Mouse (Mus musculus): ENCODE measurements at regions not wholly inside any gene's neighbourhood (a gene's known extent, or its start where the extent isn't known, plus 50 kb on each side); places are given as distances from the start of the nearest gene placed in this dataset.
A peak's percentile ranks its signal among the peaks of the same experiment; 100 is the strongest.

DNA sequence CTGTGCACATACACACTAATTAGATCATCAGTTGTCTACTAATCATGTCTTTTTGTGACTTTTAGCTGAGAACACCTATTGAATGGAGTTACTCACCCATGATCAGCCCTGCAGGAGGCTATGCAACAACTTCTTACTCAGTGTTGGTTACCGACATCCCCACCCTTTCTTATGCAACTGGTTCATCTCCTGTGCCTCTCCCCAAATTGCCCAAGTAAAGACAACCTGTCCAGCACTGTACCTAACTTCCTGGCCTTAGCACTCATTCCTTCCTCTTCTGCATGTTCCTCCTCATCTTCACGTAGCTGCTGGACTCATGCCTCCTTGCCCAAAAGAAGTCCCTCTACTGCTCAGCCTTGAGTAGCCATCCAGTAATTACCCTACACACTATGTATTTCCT, 76.2 kb upstream of the Klf7 start:
- Histone ChIP-seq H3K4me3 (no peak overlapping the region), H3K27me3 (replicated peaks) (no peaks in the 10 kb centered on the region), H3K9ac (no peak overlapping the region), H3K36me3 (no peaks in the 10 kb centered on the region), H3K4me1 (replicated peaks) (peaks cover 20% of the 10 kb centered on the region), H3K9me3 (replicated peaks) (no peaks in the 10 kb centered on the region), H3K4me2 (no peak overlapping the region), H3K27ac (ENCODE audit: poor library complexity, severe bottlenecking) (no peak overlapping the region)
- WGBS, result 88% methylated on average over 2 of the region's 2 CpGs
- no peak for ATAC-seq (ENCODE audit: insufficient number of reproducible peaks, low FRiP score)

DNA sequence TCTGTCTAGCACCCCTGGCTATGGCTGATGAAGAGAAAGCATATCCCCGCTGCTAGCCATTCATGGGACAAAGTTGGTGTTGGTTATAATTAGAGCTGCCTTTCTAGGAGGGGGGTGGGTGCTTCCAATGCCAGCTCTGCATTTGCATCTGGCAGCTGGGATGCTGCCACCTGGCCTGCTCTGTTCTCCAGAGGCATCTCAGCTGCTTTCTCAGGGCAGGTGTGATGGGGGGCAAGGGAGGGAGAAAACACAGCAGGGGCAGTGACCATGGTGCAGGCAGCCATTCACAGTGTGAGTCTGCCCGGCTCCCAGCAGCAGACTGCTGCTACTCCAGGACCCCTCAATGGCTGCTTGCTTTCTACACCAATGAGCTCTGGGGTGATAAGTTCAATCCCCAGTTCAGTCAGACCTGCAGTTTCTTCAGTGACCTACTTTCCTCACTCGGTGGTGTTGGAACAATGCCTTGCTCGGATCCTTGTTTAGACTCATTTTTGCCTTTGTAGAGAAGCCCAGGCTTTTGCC, 73.9 kb upstream of the Klf7 start:
- no peaks in the 10 kb centered on the region for H3K27me3 ChIP-seq (replicated peaks)
- WGBS, result 21% methylated on average over 4 of the region's 4 CpGs
- peaks cover 17% of the 10 kb centered on the region for H3K4me1 ChIP-seq (replicated peaks)
- 0 out of 2 replicates have a peak overlapping the region, but pooled peaks have one; percentile 1 for H3K4me2 ChIP-seq
- no peak overlapping the region for H3K4me3 ChIP-seq
- H3K36me3 ChIP-seq, result no peaks in the 10 kb centered on the region
- H3K27ac ChIP-seq (ENCODE audit: poor library complexity, severe bottlenecking), result peak overlapping the region; percentile 53; the same call in 1 of the 2 replicates
- H3K9ac ChIP-seq, result no peak overlapping the region
- no peaks in the 10 kb centered on the region for H3K9me3 ChIP-seq (replicated peaks)
- ATAC-seq (ENCODE audit: insufficient number of reproducible peaks, low FRiP score), result no peak

GRCm38 (mm10) chr1:64195294-64195693, 73.2 kb upstream of the Klf7 start:
- no peak overlapping the region for H3K9ac ChIP-seq
- no peaks in the 10 kb centered on the region for H3K9me3 ChIP-seq (replicated peaks)
- peak overlapping the region; percentile 53 for H3K27ac ChIP-seq (ENCODE audit: poor library complexity, severe bottlenecking)
- H3K4me3 ChIP-seq, result no peak overlapping the region
- no peak for ATAC-seq (ENCODE audit: insufficient number of reproducible peaks, low FRiP score)
- peaks cover 17% of the 10 kb centered on the region for H3K4me1 ChIP-seq (replicated peaks)
- no peaks in the 10 kb centered on the region for H3K27me3 ChIP-seq (replicated peaks)
- WGBS, result 33% methylated on average over 4 of the region's 4 CpGs
- H3K36me3 ChIP-seq, result no peaks in the 10 kb centered on the region
- H3K4me2 ChIP-seq, result peak overlapping the region; percentile 20

DNA sequence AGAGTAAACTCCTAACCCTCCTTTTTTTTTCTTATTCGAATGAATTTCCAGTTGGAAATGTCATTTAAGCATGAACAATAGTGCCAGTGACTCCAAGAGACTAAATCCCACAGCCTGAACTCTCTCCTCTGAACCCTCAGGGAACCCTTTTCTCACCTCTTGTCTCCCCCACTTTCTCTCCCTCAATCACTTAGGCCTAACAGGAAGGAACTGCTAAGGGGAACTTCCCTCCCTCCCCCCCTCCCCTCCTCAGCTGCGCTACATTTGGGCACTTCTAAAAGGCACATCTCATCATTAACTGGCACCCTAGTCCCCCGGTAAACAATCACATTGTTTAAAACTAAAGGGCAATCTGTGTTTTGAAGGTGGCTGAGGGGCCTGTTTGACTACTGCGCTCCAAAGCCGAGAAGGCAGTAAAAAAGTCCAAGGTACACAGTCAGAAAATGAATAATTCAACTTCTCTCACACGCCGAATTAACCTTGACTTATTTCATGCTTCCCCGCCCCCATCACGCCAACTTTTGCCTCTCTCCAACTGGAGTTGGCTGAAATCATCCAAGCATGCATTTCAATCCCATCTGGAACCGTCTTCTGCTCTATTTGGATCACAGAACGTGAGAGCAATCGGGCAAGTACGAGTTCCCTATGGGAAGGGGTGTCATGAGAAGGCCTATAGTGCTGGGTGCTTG, 71.2 kb upstream of the Klf7 start:
- no peaks in the 10 kb centered on the region for H3K27me3 ChIP-seq (replicated peaks)
- peaks cover 21% of the 10 kb centered on the region for H3K4me1 ChIP-seq (replicated peaks)
- H3K9me3 ChIP-seq (replicated peaks), result no peaks in the 10 kb centered on the region
- no peak overlapping the region for H3K27ac ChIP-seq (ENCODE audit: poor library complexity, severe bottlenecking)
- no peak overlapping the region for H3K4me2 ChIP-seq
- no peak overlapping the region for H3K4me3 ChIP-seq
- 66% methylated on average over 13 of the region's 13 CpGs for WGBS
- no peaks in the 10 kb centered on the region for H3K36me3 ChIP-seq
- no peak for ATAC-seq (ENCODE audit: insufficient number of reproducible peaks, low FRiP score)
- H3K9ac ChIP-seq, result no peak overlapping the region

DNA sequence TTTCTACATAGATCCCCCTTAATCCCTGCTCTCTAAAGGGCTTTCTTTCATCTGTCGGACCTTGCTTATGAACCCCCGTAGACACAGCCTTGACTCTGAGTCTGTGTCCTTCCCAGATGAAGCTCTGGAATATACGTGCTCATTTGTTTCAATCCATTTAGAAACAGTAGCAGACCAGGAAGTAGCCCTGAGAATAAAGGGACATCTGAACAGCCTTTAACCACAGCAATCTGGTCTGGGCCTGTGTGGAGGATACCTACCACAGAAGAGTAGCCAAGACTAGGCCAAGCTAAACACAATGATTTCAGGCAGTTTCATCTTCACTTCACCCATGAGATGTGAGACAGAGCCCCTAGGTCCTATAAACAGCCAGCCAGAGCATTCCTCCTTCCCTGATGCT, 70.7 kb upstream of the Klf7 start:
- Histone ChIP-seq H3K36me3 (no peaks in the 10 kb centered on the region), H3K4me3 (no peak overlapping the region), H3K27ac (ENCODE audit: poor library complexity, severe bottlenecking) (no peak overlapping the region), H3K9me3 (replicated peaks) (no peaks in the 10 kb centered on the region), H3K27me3 (replicated peaks) (no peaks in the 10 kb centered on the region), H3K4me1 (replicated peaks) (peaks cover 21% of the 10 kb centered on the region), H3K9ac (no peak overlapping the region), H3K4me2 (no peak overlapping the region)
- 75% methylated on average over 3 of the region's 3 CpGs for WGBS
- no peak for ATAC-seq (ENCODE audit: insufficient number of reproducible peaks, low FRiP score)

DNA sequence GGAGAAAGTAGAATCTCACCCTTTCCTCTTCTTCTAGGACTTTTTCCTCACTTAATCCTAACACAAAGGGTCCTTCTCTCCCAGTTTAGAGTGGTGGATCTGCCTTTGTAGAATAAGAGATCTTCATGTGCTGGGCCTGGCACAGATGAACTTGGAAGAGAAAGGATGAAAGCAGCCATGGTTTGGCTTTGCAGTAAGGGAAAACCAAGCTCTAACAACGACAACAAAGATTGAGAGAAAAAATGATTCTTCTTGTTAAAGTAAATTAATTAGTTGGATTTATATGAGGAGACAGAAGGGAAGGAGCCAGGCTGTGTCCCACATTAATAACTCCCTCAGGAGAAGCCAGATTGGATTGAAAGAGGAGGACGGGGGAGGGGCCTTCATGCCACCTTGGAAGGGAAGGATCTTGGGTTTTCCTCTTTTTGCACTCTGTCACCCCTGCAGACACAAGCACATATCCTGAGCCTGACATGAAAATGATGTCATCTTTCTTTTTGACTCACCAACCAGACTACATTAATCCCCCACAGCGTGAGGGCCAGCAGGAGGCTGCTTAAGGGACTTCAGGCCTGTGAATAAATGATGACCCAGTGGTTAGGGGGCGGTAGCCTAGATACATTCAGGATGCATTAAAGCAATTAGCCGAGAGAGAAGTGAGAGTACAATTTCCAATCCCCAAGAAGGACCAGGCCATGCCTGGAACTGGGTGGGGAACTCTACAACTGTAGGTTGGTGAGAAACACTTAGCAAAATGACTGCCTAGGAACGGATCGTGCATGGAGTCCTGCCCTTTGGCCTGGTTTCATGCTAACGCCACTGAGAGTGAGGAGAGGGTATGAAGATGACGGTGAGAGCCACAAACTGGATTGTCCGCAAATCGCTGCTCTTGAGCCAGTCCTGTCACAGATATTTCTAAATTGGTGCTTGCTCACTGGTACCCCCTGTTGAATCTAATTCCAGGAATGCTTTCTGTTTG, 69.4 kb upstream of the Klf7 start:
- H3K9me3 ChIP-seq (replicated peaks), result no peaks in the 10 kb centered on the region
- no peaks in the 10 kb centered on the region for H3K27me3 ChIP-seq (replicated peaks)
- peaks cover 20% of the 10 kb centered on the region for H3K4me1 ChIP-seq (replicated peaks)
- 73% methylated on average over 11 of the region's 11 CpGs for WGBS
- no peaks in the 10 kb centered on the region for H3K36me3 ChIP-seq
- ATAC-seq (ENCODE audit: insufficient number of reproducible peaks, low FRiP score), result no peak
- no peak overlapping the region for H3K27ac ChIP-seq (ENCODE audit: poor library complexity, severe bottlenecking)
- no peak overlapping the region for H3K4me2 ChIP-seq
- H3K9ac ChIP-seq, result no peak overlapping the region
- no peak overlapping the region for H3K4me3 ChIP-seq

DNA sequence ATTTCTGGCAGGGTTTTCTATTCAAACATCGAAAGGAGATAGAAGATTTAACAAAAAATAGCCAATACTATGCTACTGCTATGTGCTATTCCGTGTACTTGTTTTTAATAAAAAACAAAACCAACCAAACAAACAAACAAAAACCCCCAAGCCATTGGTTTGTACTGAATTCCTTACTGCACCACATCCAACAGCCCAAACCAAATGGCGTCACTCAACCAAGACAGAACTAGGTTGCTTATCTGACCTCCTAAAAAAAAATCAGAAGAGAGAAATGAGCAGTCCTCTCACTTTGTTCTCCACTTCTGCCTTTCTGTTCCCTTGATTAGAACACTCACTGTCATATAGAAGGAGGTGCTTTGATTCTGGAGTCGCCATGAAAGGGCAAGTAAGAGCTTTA, 68.6 kb upstream of the Klf7 start:
- no peak for ATAC-seq (ENCODE audit: insufficient number of reproducible peaks, low FRiP score)
- WGBS, result 72% methylated on average over 4 of the region's 4 CpGs

GRCm38 (mm10) chr1:64190097-64190496, 68.0 kb upstream of the Klf7 start:
- WGBS, result 31% methylated on average over 5 of the region's 5 CpGs
- no peak for ATAC-seq (ENCODE audit: insufficient number of reproducible peaks, low FRiP score)

More for the DNA sequence above, 68.6 kb upstream of the Klf7 start:
- Histone ChIP-seq H3K4me2 (no peak overlapping the region), H3K9me3 (replicated peaks) (no peaks in the 10 kb centered on the region), H3K27me3 (replicated peaks) (no peaks in the 10 kb centered on the region), H3K4me3 (no peak overlapping the region), H3K4me1 (replicated peaks) (peaks cover 12% of the 10 kb centered on the region), H3K9ac (no peak overlapping the region), H3K36me3 (no peaks in the 10 kb centered on the region), H3K27ac (ENCODE audit: poor library complexity, severe bottlenecking) (no peak overlapping the region)

DNA sequence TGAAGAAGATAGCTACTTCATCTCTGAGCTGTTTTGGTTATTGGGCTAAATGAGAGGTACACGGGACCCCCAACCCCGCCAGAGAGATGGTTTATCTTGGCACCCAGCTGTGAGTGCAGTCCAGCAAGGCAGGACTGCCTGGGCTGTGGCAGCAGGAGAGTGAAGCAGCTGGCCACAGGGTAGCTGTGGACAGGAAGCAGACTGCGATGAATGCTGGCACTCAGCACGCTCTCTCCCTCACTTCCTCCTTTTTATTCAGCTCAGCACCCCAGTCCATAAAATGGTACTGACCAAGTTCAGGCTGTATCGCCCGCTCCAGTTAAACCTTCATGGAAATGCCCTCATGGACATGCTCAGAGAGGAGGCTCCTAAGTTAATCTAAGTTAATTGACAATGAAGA, 67.4 kb upstream of the Klf7 start:
- no peak overlapping the region for H3K4me2 ChIP-seq
- no peak overlapping the region for H3K27ac ChIP-seq (ENCODE audit: poor library complexity, severe bottlenecking)
- ATAC-seq (ENCODE audit: insufficient number of reproducible peaks, low FRiP score), result no peak
- H3K9ac ChIP-seq, result no peak overlapping the region
- H3K9me3 ChIP-seq (replicated peaks), result 0 out of 2 replicates have a peak, but pooled peaks cover 3% of the 10 kb centered on the region
- no peak overlapping the region for H3K4me3 ChIP-seq
- WGBS, result 27% methylated on average over 6 of the region's 6 CpGs
- H3K36me3 ChIP-seq, result no peaks in the 10 kb centered on the region
- H3K27me3 ChIP-seq (replicated peaks), result no peaks in the 10 kb centered on the region
- peaks cover 4% of the 10 kb centered on the region for H3K4me1 ChIP-seq (replicated peaks)

More at GRCm38 (mm10) chr1:64190097-64190496, 68.0 kb upstream of the Klf7 start:
- 0 out of 2 replicates have a peak, but pooled peaks cover 3% of the 10 kb centered on the region for H3K9me3 ChIP-seq (replicated peaks)
- H3K4me3 ChIP-seq, result no peak overlapping the region
- no peak overlapping the region for H3K9ac ChIP-seq
- peaks cover 7% of the 10 kb centered on the region for H3K4me1 ChIP-seq (replicated peaks)
- no peak overlapping the region for H3K27ac ChIP-seq (ENCODE audit: poor library complexity, severe bottlenecking)
- H3K27me3 ChIP-seq (replicated peaks), result no peaks in the 10 kb centered on the region
- no peaks in the 10 kb centered on the region for H3K36me3 ChIP-seq
- no peak overlapping the region for H3K4me2 ChIP-seq

DNA sequence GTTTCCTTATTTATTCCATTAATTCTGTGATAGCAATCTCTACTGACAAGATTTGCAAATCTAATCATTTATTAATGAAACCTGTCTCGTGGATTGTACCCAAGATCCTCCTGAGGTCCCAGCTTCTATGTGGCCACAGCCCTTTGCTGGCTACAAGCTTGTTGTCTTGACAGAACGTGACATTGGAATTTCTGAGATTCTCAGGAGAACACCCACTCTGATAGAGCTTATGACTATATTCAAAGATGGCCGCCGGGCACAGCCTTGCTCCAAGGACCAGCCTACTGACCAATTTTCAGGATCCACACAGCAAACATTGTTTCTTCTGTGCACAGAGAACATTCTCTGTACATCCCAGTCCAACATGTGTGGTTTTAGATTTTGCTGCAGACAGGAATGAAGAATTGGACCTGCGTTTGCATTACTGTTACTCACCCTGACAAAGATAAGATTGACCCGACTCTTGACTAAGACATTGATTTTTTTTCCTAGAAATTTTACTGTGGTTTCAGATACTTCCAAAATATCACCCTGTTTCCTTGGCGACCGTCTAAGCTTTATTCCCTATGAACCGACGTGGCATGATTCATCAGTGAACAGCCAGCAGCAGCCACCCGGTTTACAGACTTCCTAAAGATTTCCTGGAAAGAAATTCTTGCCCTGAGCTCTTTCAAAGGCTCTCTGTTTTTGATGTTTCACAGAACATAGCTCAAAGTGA, 65.9 kb upstream of the Klf7 start:
- no peak overlapping the region for H3K27ac ChIP-seq (ENCODE audit: poor library complexity, severe bottlenecking)
- WGBS, result 74% methylated on average over 11 of the region's 11 CpGs
- no peak overlapping the region for H3K4me2 ChIP-seq
- no peak overlapping the region for H3K9ac ChIP-seq
- H3K4me3 ChIP-seq, result no peak overlapping the region
- no peak for ATAC-seq (ENCODE audit: insufficient number of reproducible peaks, low FRiP score)
- no peaks in the 10 kb centered on the region for H3K27me3 ChIP-seq (replicated peaks)
- H3K36me3 ChIP-seq, result no peaks in the 10 kb centered on the region
- H3K4me1 ChIP-seq (replicated peaks), result peaks cover 4% of the 10 kb centered on the region
- 0 out of 2 replicates have a peak, but pooled peaks cover 3% of the 10 kb centered on the region for H3K9me3 ChIP-seq (replicated peaks)

- ATAC-seq (ENCODE audit: insufficient number of reproducible peaks, low FRiP score), result no peak
- Histone ChIP-seq H3K9me3 (replicated peaks) (no peaks in the 10 kb centered on the region), H3K36me3 (no peaks in the 10 kb centered on the region), H3K27me3 (replicated peaks) (no peaks in the 10 kb centered on the region), H3K4me3 (no peak overlapping the region), H3K4me1 (replicated peaks) (no peaks in the 10 kb centered on the region), H3K4me2 (no peak overlapping the region), H3K27ac (ENCODE audit: poor library complexity, severe bottlenecking) (no peak overlapping the region), H3K9ac (no peak overlapping the region)
- WGBS, result 76% methylated on average over 4 of the region's 4 CpGs
These were observed 51.6 kb upstream of the Klf7 start for GRCm38 (mm10) chr1:64173708-64174107.

All from heart, embryonic 12.5 days (tissue).